In the genomic region with DNA sequence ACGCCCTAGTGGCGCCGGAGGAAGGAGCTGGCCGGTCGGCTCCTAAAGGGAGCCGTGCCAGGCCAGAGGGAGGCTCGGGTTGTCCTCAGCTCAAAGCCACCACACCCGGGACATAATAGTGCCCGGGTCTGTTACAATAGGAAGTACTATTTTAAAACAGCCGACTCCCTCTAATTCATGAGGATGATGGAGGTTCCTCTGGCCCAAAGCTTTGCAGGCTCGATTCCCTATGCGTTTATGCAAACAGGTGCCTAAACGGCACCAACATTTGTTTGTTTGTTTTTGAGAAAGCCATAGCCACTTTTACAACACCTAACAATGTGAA, we compare ENCODE assay signal across 8 mouse cellular contexts. TPM values are rescaled to one million over a fixed set of nuclear protein-coding genes. Genes with fewer than 3 reads are reported as not detected.
DNase-seq lines count a peak whose midpoint lies in the region; ATAC-seq and TF ChIP-seq lines count a peak whose summit lies in the region.

No protein-coding gene starts in this region.

- H3K4me1 ChIP-seq in forebrain, embryonic 15.5 days = peaks cover 7% of the 10 kb centered on the region
- peaks cover 15% of the 10 kb centered on the region; the same call in 1 of the 2 replicates for H3K4me1 ChIP-seq in liver, embryonic 15.5 days (replicated peaks)

- peak overlapping the region; percentile 57 for H3ac ChIP-seq in C2C12 (ENCODE audit: control insufficient read depth, insufficient read length, low read depth)

- H3K79me3 ChIP-seq in C2C12 (ENCODE audit: low read depth) = no peaks in the 10 kb centered on the region

- H3K4me3 ChIP-seq in gastrocnemius, adult 2 months = peak overlapping the region; percentile 88
- H3K4me3 ChIP-seq in C2C12 (ENCODE audit: insufficient read depth, poor library complexity, severe bottlenecking) = peak overlapping the region; percentile 23
- peak overlapping the region; percentile 61 for H3K4me3 ChIP-seq in forebrain, embryonic 15.5 days
- peak overlapping the region; percentile 57 for H3K4me3 ChIP-seq in liver, embryonic 15.5 days (replicated peaks)

- H3K36me3 ChIP-seq in C2C12 (ENCODE audit: control insufficient read depth, insufficient read depth) = no peaks in the 10 kb centered on the region
- no peaks in the 10 kb centered on the region for H3K36me3 ChIP-seq in forebrain, embryonic 15.5 days
- no peaks in the 10 kb centered on the region for H3K36me3 ChIP-seq in liver, embryonic 15.5 days (replicated peaks)

- no peaks in the 10 kb centered on the region for H3K9me3 ChIP-seq in forebrain, embryonic 15.5 days
- H3K9me3 ChIP-seq in liver, embryonic 15.5 days (replicated peaks) = no peaks in the 10 kb centered on the region

- 2% methylated on average over 12 of the region's 13 CpGs for WGBS in forebrain, embryonic 15.5 days
- 3% methylated on average over 13 of the region's 13 CpGs for WGBS in liver, embryonic 15.5 days (ENCODE audit: insufficient replicate concordance)

- peak overlapping the region; percentile 57 for H3K9ac ChIP-seq in forebrain, embryonic 15.5 days (replicated peaks)
- peak overlapping the region; percentile 37; the same call in 1 of the 2 replicates for H3K9ac ChIP-seq in liver, embryonic 15.5 days

- DNase-seq in gastrocnemius, adult 2 months = no peak
- DNase-seq in gastrocnemius, postnatal 4 days (ENCODE audit: low spot score in 2 of 2) = no peak
- no peak for DNase-seq in B cell, adult 2 months
- DNase-seq in layer of hippocampus, postnatal 14 days (ENCODE audit: low spot score in 2 of 2) = no peak
- DNase-seq in adrenal gland, postnatal 36 days = no peak

- no peak for TF ChIP-seq CTCF in gastrocnemius, adult 2 months (IDR thresholded peaks at IDR 0.05)
- no peak for TF ChIP-seq CTCF in C2C12 (IDR thresholded peaks at IDR 0.05; ENCODE audit: control insufficient read depth, insufficient read depth, insufficient read length)

- intact Hi-C loops in gastrocnemius, adult 2 months (cut with DNase I) = loop anchor here (5.0 kb wide), 1 partner anchor 174 kb away; no protein-coding TSS in a partner anchor

- ATAC-seq in forebrain, embryonic 15.5 days (replicated peaks) = no peak; the same call in 1 of the 2 replicates
- no peak for ATAC-seq in liver, embryonic 15.5 days (ENCODE audit: insufficient read depth)

- H3K79me2 ChIP-seq in C2C12 (ENCODE audit: control insufficient read depth, insufficient read depth) = no peaks in the 10 kb centered on the region

- peak overlapping the region; percentile 85 for H3K27ac ChIP-seq in gastrocnemius, adult 2 months
- peak overlapping the region; percentile 4; the same call in 1 of the 2 replicates for H3K27ac ChIP-seq in forebrain, embryonic 15.5 days (replicated peaks)
- H3K27ac ChIP-seq in liver, embryonic 15.5 days (replicated peaks) = no peak overlapping the region

- H3K27me3 ChIP-seq in C2C12 (ENCODE audit: control insufficient read depth, insufficient read depth, insufficient read length) = no peaks in the 10 kb centered on the region
- H3K27me3 ChIP-seq in forebrain, embryonic 15.5 days = peaks cover 2% of the 10 kb centered on the region; the same call in 1 of the 2 replicates
- H3K27me3 ChIP-seq in liver, embryonic 15.5 days = peaks cover 56% of the 10 kb centered on the region

- peak overlapping the region; percentile 97 for H3K4me2 ChIP-seq in forebrain, embryonic 15.5 days (replicated peaks)
- peak overlapping the region; percentile 88 for H3K4me2 ChIP-seq in liver, embryonic 15.5 days

TF ChIP-seq in C2C12, 6 proteins besides CTCF, POLR2A, EP300 and RAD21:
- TF ChIP-seq FOSL1 (IDR thresholded peaks at IDR 0.05; ENCODE audit: insufficient read depth, low read length, poor library complexity, severe bottlenecking) (no peak), MAX (IDR thresholded peaks at IDR 0.05) (no peak), USF1 (IDR thresholded peaks at IDR 0.05; ENCODE audit: low read depth) (no peak), MYOG (IDR thresholded peaks at IDR 0.05; ENCODE audit: control insufficient read depth, extremely low read depth, insufficient read length) (no peak), CEBPB (IDR thresholded peaks at IDR 0.05; ENCODE audit: low read depth) (no peak), MYOD1 (IDR thresholded peaks at IDR 0.05; ENCODE audit: control insufficient read depth, insufficient read length, low read depth) (no peak)
TF ChIP-seq in C2C12: peak in this region for 0.

RNA-seq across cellular contexts. Expression of gene Arhgef28, which starts 0.3 kb away (rescaled TPM):
- 1 to 10 TPM; 2.8 to 3.3 TPM for total RNA-seq in gastrocnemius, adult 2 months (2021)
- 1 to 10 TPM; 4.8 to 5.9 TPM for total RNA-seq in gastrocnemius, postnatal 4 days (2021)
- 1.1 TPM for polyA plus RNA-seq in C2C12 (2012; fragmentation: generic; extraction: Trizol)
- 14.2 and 15.7 TPM in 2 replicates for polyA plus RNA-seq in forebrain, embryonic 15.5 days (2015; fragmentation: Nextera tagmentation; extraction: Ambion mirVana)
- 0.60 and 1.1 TPM in 2 replicates for polyA plus RNA-seq in liver, embryonic 15.5 days (2015; fragmentation: Nextera tagmentation; extraction: Ambion mirVana)
- 10 to 100 TPM; 90.3 to 96.4 TPM for total RNA-seq in layer of hippocampus, postnatal 14 days (2021)
- 10 to 100 TPM; 13.7 to 19.4 TPM for total RNA-seq in adrenal gland, postnatal 36 days (2021)

RNA-seq across cellular contexts. Expression of gene Utp15, which starts 56.3 kb away (rescaled TPM):
- 1 to 10 TPM; 4.0 to 5.4 TPM for total RNA-seq in gastrocnemius, adult 2 months (2021)
- total RNA-seq in gastrocnemius, postnatal 4 days (2021) = 1 to 10 TPM; 8.4 to 9.9 TPM
- polyA plus RNA-seq in C2C12 (2012; fragmentation: generic; extraction: Trizol) = 13.7 TPM
- 32.8 and 34.4 TPM in 2 replicates for polyA plus RNA-seq in forebrain, embryonic 15.5 days (2015; fragmentation: Nextera tagmentation; extraction: Ambion mirVana)
- 11.0 and 12.0 TPM in 2 replicates for polyA plus RNA-seq in liver, embryonic 15.5 days (2015; fragmentation: Nextera tagmentation; extraction: Ambion mirVana)
- 10 to 100 TPM; 17.8 to 19.2 TPM for total RNA-seq in layer of hippocampus, postnatal 14 days (2021)
- 10 to 100 TPM; 18.0 to 20.1 TPM for total RNA-seq in adrenal gland, postnatal 36 days (2021)

RNA-seq across cellular contexts. Expression of gene Ankra2, which starts 56.4 kb away (rescaled TPM):
- 10 to 100 TPM; 14.1 to 17.0 TPM for total RNA-seq in gastrocnemius, adult 2 months (2021)
- 10 to 100 TPM; 22.0 to 24.8 TPM for total RNA-seq in gastrocnemius, postnatal 4 days (2021)
- polyA plus RNA-seq in C2C12 (2012; fragmentation: generic; extraction: Trizol) = 4.7 TPM
- polyA plus RNA-seq in forebrain, embryonic 15.5 days (2015; fragmentation: Nextera tagmentation; extraction: Ambion mirVana) = 59.9 and 62.5 TPM in 2 replicates
- 6.8 and 7.5 TPM in 2 replicates for polyA plus RNA-seq in liver, embryonic 15.5 days (2015; fragmentation: Nextera tagmentation; extraction: Ambion mirVana)
- total RNA-seq in layer of hippocampus, postnatal 14 days (2021) = 10 to 100 TPM; 48.6 to 49.0 TPM
- total RNA-seq in adrenal gland, postnatal 36 days (2021) = 10 to 100 TPM; 21.5 to 25.0 TPM

Comparison
In these comparisons a context has a peak if more than half of its experiments do, and no peak if none do; other contexts are left out.
1. H3K4me3 ChIP-seq: peak in every context shown above with its lines; median percentile 88 in gastrocnemius, adult 2 months; 61 in forebrain, embryonic 15.5 days; 57 in liver, embryonic 15.5 days; 23 in C2C12.
2. RNA of gene Arhgef28, which starts 0.3 kb away (total RNA-seq): 90.3 to 96.4 TPM in layer of hippocampus, postnatal 14 days; 13.7 to 19.4 TPM in adrenal gland, postnatal 36 days, 4.8 to 5.9 TPM in gastrocnemius, postnatal 4 days and 2.8 to 3.3 TPM in gastrocnemius, adult 2 months; every median in the first group is over 4 times any median in the second.